Mouse (Mus musculus) ES-CJ7 (cell line): Measurements from ENCODE around the gene Pbp2.
A peak's percentile ranks its signal among the peaks of the same experiment; 100 is the strongest.

Source experiments
- DNase-seq: peaks from one replicate; pipeline ENCODE4 v3.0.0; 2011; ENCODE audit warnings: low read depth, low spot score

Pbp2 gene

DNA sequence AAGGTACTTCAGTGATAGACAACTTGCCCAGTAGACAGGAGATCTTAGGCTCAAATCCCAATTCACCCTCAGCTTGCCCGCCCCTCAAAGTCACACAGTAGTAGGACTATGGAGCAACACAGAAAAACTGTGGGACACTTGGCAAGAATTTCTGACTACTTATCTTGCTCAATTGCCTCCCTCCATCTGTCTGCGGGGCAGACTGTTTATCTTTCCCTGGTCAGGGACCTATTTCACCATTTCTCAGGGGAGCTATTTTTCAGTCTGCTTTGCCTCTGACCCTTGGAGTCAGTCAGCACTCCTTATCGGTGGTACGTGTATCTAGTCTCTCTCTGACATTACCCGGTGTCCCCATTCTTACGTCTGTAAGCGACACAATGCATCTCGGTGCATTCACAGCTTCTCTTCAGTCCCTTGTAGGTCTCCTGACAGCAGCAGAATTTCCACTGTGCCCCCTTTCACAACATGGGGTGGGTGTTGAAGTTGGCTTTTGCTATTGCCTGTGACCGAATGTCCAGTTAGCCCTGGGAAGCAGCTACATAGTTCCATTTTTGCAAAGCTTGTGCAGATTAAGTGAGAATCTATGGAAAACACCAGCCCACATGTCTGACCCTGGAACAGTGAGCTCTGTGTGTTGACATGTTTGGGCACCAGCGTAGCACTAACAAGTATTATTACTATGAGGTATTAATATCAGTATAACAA lies 7.6 kb downstream of the Pbp2 start:
- DNase-seq, result no peak

DNA sequence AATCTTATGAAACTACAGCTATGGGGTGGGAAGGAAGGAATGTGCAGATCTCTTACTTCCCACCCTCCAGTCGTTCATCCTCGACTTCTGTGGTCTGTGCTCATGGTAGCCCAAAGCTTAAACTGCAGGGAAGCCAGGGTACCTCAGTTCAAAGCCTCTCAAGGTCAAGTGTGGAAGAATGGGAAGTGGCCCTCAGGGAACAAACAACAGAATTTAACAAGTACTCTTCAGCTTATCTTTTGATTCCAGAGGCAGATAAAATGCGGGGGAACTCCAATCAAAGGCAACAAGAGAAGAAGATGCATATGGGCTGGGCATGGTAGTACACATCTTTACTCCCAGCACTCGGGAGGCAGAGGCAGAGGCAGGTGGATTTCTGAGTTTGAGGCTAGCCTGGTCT lies 9.7 kb downstream of the Pbp2 start:
- DNase-seq, result no peak

DNA sequence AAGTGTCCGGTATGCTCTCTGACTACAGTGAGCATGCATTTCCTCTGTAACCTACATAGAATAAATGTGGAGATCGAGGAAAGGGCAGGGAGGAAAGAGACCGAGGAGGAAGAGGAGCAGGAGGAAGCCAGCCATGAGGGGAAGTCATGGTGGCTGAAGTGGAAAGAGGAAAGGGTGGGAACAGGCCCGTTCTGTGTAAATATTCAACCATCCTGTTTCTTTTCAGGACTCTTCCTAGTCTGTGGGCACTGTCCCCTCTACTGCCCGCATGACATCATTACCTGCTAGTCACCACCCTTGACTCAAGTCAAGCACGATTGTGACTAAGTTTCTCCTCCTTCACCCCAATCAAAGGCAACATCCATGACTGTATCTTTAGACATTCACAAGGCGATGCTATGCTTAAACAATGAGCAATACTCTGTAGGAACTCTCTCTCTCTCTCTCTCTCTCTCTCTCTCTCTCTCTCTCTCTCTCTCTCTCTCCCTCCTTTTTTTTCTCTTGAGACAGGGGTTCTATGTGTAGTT lies 11.1 kb downstream of the Pbp2 start:
- DNase-seq, result no peak

DNA sequence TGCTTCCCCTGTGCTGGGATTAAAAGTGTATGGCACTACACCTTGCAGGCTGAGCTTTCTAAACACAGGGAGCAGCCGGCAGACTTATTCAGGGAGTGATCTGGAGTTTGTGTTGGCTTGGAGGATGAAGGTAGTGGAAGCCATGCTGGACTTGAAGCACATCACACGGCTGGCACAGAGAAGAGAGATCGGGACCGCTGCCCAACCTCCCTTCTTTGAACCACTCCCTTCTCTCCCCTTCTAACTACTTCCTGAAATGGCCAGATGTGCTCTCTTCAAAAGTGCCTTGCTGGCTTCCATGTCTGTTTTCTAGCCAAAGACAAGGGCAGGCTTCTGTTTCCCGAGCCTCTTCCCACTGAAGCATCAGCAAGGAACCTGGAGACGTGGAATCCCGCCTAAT lies 12.6 kb downstream of the Pbp2 start:
- no peak for DNase-seq

DNA sequence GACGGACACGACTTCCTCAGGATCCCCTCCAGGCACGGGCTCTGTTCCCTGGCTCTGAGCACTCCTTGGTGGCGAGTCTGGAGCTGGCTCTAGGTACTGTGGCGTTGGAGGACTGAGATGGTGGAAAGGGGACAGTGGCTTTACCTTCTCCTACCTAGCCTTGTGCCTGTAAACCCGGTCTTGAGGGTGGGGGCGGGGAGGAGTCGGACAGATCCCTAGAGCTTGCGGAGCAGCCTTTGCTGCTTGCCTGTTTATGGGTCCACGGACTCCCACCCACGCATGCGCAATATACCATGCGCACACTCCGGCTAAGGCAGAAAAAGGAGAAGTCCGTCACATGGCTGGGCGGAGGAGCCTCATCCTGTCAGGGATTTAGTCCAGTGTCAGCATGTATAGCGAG lies 13.9 kb downstream of the Pbp2 start:
- peak; percentile 67 for DNase-seq

DNA sequence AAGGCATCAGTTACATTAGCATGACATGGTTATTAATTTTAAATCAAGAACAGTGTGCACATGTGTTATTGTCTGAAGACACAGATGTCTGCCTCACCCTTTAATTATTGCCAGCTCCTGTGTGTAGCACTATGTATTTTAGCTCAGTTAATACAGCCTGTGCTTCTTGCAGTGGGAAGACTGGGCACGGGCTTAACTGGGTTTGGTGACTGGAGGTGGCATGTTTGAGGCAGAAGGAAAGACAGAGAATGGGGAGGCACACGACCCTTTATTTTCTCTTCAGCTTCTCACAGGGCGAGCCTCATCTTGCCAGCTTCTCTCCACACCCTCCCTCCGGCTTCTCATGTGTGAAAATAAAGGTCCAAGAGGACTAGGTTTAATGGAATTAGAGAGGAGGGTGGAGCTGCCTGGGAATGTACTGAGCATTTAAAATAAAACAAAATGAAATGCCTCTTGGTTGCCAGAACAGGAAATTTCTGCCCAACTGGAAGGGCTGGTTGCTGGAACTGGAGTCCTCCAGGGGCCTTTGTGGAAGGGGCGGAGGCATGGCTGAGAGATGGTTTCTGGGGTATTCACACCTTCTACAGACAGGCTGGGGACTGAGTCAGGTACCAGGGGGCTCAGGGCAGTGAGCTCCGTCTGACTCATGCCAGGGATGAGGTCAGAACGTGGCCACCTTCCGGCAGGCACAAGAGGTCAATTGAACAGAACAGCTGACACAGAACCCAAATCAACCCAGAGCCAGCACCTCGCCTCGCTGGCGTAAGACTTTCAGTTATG lies 14.9 kb downstream of the Pbp2 start:
- no peak for DNase-seq

DNA sequence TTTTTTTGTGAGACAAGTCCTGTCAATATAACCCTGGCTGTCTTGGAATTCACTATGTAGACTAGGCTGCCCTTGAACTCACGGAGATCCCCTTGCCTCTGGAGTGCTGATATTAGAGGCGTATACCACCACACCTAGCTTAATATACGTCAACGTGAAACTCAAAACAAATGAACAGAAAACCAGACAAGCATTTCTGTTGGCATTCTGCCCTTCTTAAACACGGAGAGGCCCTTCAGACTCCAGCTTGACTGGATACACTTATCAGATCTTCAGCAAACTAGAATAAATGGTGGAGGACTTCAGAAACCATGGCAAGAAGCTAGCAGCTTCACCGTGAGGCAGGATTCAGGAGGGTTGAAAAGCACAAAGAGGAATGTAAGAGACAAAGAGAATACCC lies 16.1 kb downstream of the Pbp2 start:
- no peak for DNase-seq

DNA sequence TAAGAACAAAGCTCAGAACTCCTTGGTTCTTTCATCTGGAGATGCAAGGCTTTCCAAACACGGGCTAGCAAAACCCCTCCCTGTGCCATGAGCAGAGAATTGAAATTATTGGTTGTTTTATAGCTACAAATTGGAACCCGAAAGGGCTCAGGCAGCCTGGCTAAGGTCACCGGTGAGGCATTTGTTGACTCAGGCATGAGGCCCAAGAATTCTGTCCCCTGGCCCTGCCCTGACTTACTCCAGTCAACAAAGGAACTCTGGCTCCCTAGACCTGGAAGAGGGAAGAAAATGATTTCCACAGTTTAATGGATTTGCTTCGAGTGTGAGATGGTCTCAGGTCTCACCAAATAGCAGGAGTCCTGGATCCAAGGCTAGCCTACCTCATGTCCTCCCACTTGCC lies 17.8 kb downstream of the Pbp2 start:
- DNase-seq, result no peak

DNA sequence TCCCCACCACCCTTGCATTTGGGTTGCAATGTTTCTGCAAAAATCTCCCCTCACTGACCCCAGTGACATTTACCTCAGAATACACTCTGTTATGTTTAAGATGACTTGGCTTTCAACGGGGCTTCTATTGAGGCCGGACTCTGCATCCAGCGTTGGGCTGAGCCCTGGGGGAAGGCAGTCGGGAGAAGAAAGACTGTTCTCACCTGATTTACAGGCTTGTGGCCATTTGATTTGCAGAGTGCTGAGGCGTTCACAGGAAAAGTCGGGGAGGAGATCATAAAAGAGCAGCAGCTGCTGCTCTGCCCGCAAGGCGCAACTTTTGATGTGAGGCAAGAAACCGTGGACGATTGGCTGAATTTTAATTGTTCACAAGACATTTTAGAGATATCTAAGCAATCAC lies 30.3 kb downstream of the Pbp2 start:
- DNase-seq, result no peak

DNA sequence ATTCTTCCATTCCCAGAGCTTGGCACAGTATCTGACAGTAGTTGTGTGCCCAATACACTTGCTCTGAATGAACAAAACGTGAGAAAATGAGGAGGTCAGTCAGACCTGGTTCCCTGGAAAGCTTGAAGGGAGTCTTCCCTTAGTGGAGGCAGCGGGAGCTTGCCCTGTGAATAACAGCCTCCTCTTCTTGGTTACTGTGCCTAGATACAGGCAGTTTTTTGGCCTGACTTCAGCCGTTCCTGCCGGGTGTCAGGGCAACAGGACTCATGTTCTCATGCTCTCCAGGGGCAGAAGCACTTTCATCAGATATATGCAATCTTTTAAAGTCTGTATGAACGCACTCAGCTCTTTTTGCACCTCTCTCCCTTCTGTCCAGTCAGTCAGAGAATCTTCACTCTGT lies 30.9 kb downstream of the Pbp2 start:
- DNase-seq, result no peak

DNA sequence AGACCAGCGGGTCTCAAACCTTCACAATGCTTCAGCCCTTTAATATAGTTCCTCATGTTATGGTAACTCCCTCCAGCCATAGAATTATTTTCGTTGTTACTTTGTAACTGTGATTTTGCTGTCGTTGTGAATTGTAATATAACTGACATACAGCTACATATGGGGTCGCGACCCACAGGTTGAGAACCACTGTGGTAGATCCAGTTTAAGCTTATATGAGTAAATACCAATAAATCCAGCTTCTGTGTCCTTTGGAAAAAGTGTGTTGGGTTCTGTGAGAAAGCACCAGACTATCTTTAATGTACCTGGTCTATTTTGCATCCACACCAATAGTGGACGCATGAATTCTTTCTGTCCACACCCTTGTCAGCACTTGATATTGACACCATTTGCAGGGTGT lies 31.9 kb downstream of the Pbp2 start:
- no peak for DNase-seq

DNA sequence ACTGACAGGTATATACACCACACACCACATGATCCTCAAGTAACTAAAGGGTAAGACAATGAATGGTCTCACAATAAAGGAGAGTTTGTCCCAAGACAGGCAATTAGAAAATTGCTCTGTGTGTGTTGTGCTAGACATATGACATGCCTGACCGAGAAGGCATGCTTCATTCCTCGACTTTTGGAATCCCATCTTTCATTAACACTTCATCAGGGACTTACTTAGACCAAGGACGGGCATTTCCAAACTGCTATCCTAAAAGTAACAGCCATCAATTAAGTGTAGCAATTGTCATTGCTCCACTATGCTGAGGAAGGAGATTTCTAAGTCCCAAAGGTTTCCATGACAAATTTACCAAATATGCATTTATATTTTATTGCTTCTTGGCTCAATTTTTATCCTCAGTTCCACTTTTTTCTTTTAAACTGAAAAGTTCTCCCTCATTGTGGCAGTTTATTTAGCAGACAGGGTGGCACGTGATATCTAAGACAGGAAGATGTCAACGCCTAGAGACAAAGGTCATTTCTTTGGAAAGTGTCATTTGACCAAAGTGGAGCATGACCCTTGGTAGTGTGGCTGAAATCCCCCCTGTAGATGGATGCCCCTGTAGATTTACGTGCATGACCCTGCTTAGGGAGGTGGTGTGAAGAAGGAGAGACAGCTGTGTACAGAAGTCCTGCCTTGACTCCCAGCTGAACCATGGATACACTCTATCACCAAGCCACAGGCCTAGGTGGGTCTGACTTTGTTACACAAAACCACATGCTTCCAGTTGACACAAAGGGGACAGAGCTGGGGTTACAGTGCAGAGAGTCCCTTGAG lies 33.5 kb downstream of the Pbp2 start:
- DNase-seq, result no peak

DNA sequence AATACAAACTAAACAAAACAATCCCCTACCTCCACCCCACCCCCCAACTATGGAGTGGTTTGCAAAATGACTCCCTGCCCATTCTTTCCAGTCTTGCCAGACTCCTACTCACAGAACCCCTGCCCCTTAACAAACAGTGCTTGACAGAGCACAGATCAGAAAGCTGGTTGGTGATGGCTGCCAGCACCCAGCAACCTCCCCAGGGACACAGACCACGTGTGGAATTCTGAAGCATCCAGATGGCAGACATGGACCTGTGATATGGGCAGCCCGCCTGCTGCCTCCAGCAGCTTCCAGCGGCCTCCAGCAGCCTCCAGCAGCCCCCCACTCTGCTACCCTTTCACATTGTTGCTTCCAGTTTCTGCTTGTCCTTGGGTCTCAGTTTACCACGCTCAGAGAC lies 35.0 kb downstream of the Pbp2 start:
- no peak for DNase-seq

DNA sequence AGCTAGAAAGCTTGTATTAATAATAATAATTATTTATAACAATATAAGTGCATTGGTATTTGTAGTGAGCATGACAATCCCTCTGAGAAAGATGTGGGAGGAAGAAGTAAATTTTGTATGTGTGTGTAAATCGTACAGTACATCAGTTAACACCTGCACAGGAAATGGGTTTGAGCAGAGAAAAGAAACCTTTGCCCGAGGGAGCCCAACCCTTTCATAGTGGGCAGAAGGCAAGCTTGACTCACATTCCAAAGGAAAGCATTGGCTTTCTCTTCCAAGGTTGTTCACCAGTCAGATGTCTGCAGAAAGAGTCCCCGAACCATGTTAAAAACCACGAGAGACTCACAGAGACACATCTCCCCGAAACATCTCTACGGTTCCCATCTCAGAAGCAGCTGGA lies 37.1 kb downstream of the Pbp2 start:
- DNase-seq, result no peak

DNA sequence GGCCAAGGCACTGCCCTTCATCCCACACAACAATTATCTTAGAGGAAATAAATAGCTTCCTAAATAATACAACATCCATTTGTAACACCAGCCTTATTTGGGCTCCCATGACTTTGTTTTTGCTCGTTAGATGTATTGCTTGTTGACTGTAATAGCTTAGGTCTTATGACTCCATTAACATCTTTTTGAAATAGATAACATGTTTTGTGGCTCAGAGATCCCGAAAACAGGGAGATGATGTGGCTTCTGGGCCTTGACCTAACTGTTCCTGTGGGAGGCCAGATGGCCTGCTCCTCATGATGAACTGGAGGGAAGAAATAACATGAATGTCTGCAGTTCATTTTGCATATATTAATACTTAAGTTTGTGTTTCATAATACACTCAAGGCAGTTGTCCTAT lies 38.4 kb downstream of the Pbp2 start:
- no peak for DNase-seq

DNA sequence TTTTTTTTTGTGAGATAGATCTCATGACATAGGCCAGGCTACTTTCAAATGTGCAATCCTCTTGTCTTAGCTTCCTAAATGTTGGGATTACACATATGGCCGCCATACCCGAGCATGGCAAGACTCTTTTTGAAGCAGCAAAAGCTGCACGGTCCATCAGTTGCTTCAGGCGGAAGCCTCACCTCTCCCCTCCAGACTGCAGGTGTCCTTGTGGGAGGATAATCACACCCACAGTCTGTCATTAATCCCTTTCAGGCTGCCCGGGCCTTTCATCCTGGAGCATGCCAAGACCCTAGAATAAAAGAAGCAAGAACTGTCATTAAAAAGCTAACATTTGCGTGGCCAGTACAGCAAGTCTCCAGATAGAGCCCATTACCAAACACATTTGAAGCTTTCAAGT lies 40.6 kb downstream of the Pbp2 start:
- DNase-seq, result no peak

DNA sequence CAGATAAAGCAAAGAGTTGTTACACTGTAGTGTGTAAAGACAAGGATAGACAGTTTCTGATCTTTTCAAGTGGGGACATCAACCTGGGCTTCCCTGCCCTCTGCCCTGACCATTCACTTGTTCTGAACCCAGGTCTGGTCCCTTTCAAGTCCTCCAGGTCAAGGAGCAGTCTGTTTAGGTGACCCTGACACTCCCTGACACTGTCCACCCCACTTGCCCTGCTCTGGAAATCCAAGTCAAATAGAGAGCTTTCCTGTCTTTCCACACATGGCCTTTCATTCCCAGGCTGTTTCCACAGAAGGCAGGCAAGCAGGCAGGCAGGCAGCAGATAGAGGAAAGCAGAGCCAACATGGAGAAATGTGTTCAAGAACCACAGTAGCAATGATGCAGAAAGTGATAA lies 41.8 kb downstream of the Pbp2 start:
- no peak for DNase-seq

DNA sequence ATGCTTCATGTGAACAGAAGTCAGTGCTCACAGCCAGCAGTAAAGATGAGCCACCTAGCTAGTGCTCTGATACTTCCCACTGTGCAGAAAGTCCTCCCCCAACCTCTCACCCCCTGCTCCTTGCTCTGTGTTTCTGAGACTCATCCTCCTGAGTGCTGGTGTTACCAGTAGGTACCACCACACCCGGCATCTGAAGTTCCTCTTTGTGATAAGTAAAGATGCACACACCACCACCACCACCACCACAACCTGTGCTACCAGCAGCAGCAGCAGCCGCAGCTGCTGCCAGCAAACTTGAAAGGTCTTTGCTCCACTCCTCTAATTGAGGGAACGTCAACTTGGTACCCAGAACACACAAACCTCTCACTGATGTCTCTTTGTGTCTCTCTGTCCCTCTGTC lies 43.0 kb downstream of the Pbp2 start:
- DNase-seq, result no peak

DNA sequence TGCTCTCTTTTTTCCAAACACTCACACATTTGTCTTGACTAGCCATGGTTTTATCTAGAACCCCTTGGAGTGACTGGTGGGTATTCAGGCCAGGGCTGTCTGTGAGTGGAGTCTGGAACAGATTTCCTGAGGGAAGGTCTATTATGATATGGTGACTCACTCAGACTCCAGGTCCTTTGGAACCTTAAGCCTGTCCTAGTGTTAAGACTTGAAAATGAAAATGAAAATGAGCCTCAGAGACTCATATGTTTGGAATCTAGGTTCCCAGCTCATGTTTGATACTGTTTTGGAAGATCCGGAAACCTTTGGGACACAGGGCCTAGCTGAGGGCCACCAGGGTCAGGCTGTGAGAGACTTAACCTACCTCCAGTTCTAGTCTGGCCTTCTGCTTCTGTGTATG lies 44.1 kb downstream of the Pbp2 start:
- DNase-seq, result no peak

DNA sequence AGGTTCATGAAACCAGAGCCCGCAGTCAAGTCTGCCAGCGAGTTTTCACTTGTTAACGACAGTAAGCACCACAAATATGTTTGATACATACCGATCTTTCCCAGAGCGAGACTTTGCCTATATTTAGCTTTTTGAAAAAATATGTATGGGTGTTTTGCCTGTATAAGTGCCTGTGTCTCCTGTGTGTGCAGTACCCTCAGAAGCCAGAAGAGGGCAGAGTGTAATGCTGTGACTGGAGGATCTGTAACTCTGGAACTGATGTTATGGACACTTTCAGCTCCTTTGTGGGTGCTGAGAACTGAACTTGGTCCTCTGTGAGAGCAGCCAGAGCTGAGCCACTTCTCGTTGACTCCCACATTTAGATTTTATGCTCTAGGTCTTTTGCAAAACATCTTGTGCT lies 46.1 kb downstream of the Pbp2 start:
- peak; percentile 55 for DNase-seq

DNA sequence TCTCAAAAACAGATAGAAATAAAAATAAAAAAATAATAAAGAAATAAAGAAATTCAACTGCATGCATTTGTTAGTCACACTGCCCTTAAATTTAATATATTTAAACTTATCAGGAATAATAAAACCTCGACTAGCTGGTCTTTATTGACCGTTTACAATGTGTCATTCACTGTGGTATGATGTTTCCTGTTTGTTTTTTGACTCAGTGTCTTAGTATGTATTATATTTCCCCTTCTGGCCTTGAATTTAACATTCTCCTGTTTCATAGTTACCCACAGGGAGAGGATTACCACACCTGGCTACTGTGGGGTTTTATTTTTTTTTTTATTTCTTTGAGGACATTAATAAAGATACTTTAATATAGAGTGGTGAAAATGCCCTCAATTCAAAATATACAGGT lies 47.6 kb downstream of the Pbp2 start:
- no peak for DNase-seq

DNA sequence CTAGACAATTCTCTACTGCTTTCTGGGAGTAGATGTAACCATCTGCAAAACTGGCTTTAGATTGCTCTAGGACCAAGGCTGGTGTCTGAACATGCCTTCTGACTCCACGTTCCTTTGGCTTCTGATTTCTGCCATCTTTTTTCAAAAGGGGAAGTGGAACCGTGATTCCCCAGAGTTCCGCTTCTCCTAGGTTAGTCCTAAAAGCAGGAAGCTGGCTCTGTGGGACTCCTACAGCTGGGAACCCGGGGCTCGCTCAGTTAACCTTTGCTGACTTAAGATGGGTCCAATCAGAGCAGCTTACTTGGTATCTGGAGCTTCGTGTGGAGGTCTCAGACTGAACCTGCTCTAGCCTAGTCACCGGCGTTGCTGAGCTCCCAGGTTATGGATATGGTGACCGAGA lies 49.1 kb downstream of the Pbp2 start:
- no peak for DNase-seq
